Mouse (Mus musculus): ENCODE measurements around the gene Srl. TPM values are rescaled to one million over a fixed set of nuclear protein-coding genes. Genes with fewer than 3 reads are reported as not detected.

Gene Srl
- polyA plus RNA-seq, 1 experiment: 11.4 TPM

DNA sequence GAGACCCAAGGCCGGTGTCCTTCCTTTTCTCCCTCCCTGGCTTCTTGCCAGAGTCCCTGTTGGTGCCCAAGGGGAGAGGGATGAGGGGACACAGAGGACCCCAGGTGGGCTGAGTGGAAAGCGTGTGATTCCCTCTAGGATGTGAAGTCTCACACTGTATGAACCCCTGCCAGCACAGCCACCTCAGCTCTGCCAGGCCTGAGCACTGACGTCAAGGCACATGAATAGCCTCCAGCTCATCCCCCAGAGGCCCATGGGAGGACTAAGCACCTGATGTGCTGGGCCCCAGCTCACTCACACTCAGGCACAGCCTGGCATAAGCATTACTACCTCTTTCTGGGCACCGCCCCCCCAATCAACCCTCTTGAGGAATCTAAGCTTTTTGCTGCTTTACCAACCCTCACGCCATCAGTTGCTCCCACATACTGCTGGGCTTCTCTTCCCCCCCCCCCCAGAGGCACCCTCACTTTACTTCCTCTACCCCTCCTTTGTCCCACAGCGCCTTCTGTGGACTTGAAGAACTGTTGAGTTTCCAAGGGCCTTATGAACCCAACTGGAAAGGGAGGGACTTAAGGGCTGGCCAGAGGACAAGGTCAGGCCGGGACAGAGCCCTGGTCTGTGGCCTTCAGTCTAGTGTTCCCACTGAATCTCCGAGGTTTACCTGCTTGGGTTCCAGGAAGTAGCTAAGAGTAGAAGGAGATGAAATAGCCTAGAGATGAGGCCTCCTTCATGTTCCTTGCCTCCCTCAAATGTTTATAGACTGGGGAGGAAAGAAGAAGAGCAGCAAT is 40.8 kb downstream of the Srl start:
- TF ChIP-seq FOSL1 (IDR thresholded peaks at IDR 0.05; ENCODE audit: insufficient read depth, low read length, poor library complexity, severe bottlenecking) (no peak), USF1 (IDR thresholded peaks at IDR 0.05; ENCODE audit: low read depth) (no peak), CEBPB (IDR thresholded peaks at IDR 0.05; ENCODE audit: low read depth) (no peak), MYOD1 (IDR thresholded peaks at IDR 0.05; ENCODE audit: control insufficient read depth, insufficient read length, low read depth) (no peak), CTCF (IDR thresholded peaks at IDR 0.05; ENCODE audit: control insufficient read depth, insufficient read depth, insufficient read length) (no peak), MYOG (IDR thresholded peaks at IDR 0.05; ENCODE audit: control insufficient read depth, extremely low read depth, insufficient read length) (no peak), MAX (IDR thresholded peaks at IDR 0.05) (no peak)
- H3K79me2 ChIP-seq (ENCODE audit: control insufficient read depth, insufficient read depth): no peaks in the 10 kb centered on the region

DNA sequence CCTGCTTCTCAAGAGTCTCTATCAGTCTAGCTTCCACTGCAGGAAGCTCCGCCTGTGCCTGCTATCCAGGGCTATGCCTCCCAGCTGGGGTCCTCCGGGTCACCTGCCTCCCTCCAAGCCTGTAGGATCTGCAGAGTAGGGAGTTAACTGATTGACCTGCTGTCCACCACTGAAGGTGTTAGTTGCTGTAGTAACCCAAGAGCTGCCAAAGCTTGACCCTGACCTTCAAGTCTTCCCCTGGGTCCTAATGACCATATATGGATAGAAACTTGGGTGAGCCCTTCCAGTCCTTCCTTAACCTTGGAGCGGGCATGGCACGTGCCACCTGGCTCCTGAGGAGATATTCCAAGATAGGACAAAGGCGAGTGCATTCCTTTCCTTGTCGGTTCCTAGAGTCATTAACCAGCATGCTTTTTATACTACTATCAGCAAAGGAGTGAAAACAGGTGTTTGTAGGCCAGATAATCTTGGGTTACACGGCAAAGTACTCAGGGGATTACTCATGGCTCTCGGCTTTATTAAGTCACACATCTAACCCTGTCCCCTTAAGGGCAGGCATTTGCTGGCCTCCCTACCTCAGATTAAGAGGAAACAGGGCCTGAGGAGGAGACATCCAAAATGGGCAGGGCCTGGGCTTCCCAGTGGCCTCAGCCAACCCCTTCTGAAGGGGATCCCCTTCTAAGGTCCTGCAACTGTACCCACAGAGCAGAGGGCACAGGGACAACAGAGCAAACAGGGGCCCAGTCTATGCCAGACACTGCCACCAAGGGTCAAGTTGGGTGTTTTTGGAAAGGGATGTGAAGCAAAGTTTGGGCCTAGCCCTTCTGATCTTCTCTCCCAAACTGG is 43.6 kb downstream of the Srl start:
- H3K27me3 ChIP-seq (ENCODE audit: control insufficient read depth, insufficient read depth, insufficient read length): no peaks in the 10 kb centered on the region
- no peak for TF ChIP-seq USF1 (IDR thresholded peaks at IDR 0.05; ENCODE audit: low read depth)
- TF ChIP-seq CTCF (IDR thresholded peaks at IDR 0.05; ENCODE audit: control insufficient read depth, insufficient read depth, insufficient read length): no peak
- no peak for TF ChIP-seq MYOG (IDR thresholded peaks at IDR 0.05; ENCODE audit: control insufficient read depth, extremely low read depth, insufficient read length)
- TF ChIP-seq MYOD1 (IDR thresholded peaks at IDR 0.05; ENCODE audit: control insufficient read depth, insufficient read length, low read depth): no peak
- no peak for TF ChIP-seq CEBPB (IDR thresholded peaks at IDR 0.05; ENCODE audit: low read depth)
- TF ChIP-seq FOSL1 (IDR thresholded peaks at IDR 0.05; ENCODE audit: insufficient read depth, low read length, poor library complexity, severe bottlenecking): no peak
- TF ChIP-seq MAX (IDR thresholded peaks at IDR 0.05): no peak

More for the DNA sequence above, 40.8 kb downstream of the Srl start:
- no peak overlapping the region for H3ac ChIP-seq (ENCODE audit: control insufficient read depth, insufficient read length, low read depth)
- H3K4me3 ChIP-seq (ENCODE audit: insufficient read depth, poor library complexity, severe bottlenecking): no peak overlapping the region
- no peaks in the 10 kb centered on the region for H3K36me3 ChIP-seq (ENCODE audit: control insufficient read depth, insufficient read depth)
- H3K27me3 ChIP-seq (ENCODE audit: control insufficient read depth, insufficient read depth, insufficient read length): no peaks in the 10 kb centered on the region
- H3K79me3 ChIP-seq (ENCODE audit: low read depth): no peaks in the 10 kb centered on the region

DNA sequence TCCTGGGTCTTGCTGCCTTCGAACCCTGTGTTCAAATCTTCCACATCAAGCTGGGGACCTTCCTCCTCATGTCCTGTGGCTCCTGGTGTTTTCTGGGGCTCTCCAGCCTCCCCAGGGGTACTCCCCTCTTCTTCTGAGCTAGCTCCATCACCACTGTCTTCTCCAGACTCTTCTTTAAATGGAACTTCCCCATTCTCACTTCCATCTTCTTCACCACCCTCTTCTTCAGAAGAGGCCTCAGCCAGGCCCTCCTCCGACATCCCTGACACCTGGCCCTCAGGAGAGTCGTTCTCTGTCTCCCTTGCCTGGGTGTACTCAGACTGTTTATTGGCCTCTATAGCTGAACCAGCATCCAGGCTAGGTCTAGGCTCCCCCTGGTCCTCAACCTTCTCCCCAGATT is 45.1 kb downstream of the Srl start:
- no peaks in the 10 kb centered on the region for H3K36me3 ChIP-seq (ENCODE audit: control insufficient read depth, insufficient read depth)
- TF ChIP-seq MAX (IDR thresholded peaks at IDR 0.05) (no peak), FOSL1 (IDR thresholded peaks at IDR 0.05; ENCODE audit: insufficient read depth, low read length, poor library complexity, severe bottlenecking) (no peak), MYOG (IDR thresholded peaks at IDR 0.05; ENCODE audit: control insufficient read depth, extremely low read depth, insufficient read length) (no peak), USF1 (IDR thresholded peaks at IDR 0.05; ENCODE audit: low read depth) (no peak), MYOD1 (IDR thresholded peaks at IDR 0.05; ENCODE audit: control insufficient read depth, insufficient read length, low read depth) (no peak), CEBPB (IDR thresholded peaks at IDR 0.05; ENCODE audit: low read depth) (no peak), CTCF (IDR thresholded peaks at IDR 0.05; ENCODE audit: control insufficient read depth, insufficient read depth, insufficient read length) (no peak)

More for the DNA sequence above, 43.6 kb downstream of the Srl start:
- Histone ChIP-seq H3K36me3 (ENCODE audit: control insufficient read depth, insufficient read depth) (no peaks in the 10 kb centered on the region), H3K79me3 (ENCODE audit: low read depth) (no peaks in the 10 kb centered on the region), H3K79me2 (ENCODE audit: control insufficient read depth, insufficient read depth) (no peaks in the 10 kb centered on the region), H3ac (ENCODE audit: control insufficient read depth, insufficient read length, low read depth) (no peak overlapping the region), H3K4me3 (ENCODE audit: insufficient read depth, poor library complexity, severe bottlenecking) (no peak overlapping the region)

DNA sequence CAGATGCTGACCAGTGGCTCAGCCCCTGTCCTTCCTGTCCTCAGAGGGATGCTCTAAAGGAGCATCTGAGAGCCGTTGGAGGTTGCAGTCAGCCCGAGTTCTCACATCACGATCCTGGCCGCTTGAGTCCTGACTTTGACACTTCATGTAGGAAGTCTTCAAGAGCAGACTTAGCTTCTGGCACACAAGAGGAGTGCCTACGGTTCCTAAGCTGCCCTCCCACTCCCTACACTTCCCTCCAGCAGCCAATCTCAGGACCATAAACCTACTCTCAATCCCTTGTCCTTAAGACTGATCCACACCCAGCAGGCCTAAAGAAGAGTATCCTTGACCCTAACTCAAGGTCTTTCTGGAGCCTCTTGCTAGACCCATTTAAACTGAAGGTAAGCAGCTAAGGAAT is 45.8 kb downstream of the Srl start:
- Histone ChIP-seq H3K36me3 (ENCODE audit: control insufficient read depth, insufficient read depth) (no peaks in the 10 kb centered on the region), H3ac (ENCODE audit: control insufficient read depth, insufficient read length, low read depth) (no peak overlapping the region), H3K79me2 (ENCODE audit: control insufficient read depth, insufficient read depth) (no peaks in the 10 kb centered on the region), H3K79me3 (ENCODE audit: low read depth) (no peaks in the 10 kb centered on the region), H3K4me3 (ENCODE audit: insufficient read depth, poor library complexity, severe bottlenecking) (no peak overlapping the region), H3K27me3 (ENCODE audit: control insufficient read depth, insufficient read depth, insufficient read length) (no peaks in the 10 kb centered on the region)
- no peak for TF ChIP-seq CTCF (IDR thresholded peaks at IDR 0.05; ENCODE audit: control insufficient read depth, insufficient read depth, insufficient read length)
- TF ChIP-seq CEBPB (IDR thresholded peaks at IDR 0.05; ENCODE audit: low read depth): no peak
- TF ChIP-seq MYOD1 (IDR thresholded peaks at IDR 0.05; ENCODE audit: control insufficient read depth, insufficient read length, low read depth): no peak
- TF ChIP-seq FOSL1 (IDR thresholded peaks at IDR 0.05; ENCODE audit: insufficient read depth, low read length, poor library complexity, severe bottlenecking): no peak
- no peak for TF ChIP-seq MYOG (IDR thresholded peaks at IDR 0.05; ENCODE audit: control insufficient read depth, extremely low read depth, insufficient read length)
- TF ChIP-seq MAX (IDR thresholded peaks at IDR 0.05): no peak
- TF ChIP-seq USF1 (IDR thresholded peaks at IDR 0.05; ENCODE audit: low read depth): no peak

More for the DNA sequence above, 45.1 kb downstream of the Srl start:
- no peak overlapping the region for H3K4me3 ChIP-seq (ENCODE audit: insufficient read depth, poor library complexity, severe bottlenecking)
- H3K79me2 ChIP-seq (ENCODE audit: control insufficient read depth, insufficient read depth): no peaks in the 10 kb centered on the region
- no peaks in the 10 kb centered on the region for H3K79me3 ChIP-seq (ENCODE audit: low read depth)
- no peak overlapping the region for H3ac ChIP-seq (ENCODE audit: control insufficient read depth, insufficient read length, low read depth)
- no peaks in the 10 kb centered on the region for H3K27me3 ChIP-seq (ENCODE audit: control insufficient read depth, insufficient read depth, insufficient read length)

- no peak for TF ChIP-seq CEBPB (IDR thresholded peaks at IDR 0.05; ENCODE audit: low read depth)
- no peak for TF ChIP-seq USF1 (IDR thresholded peaks at IDR 0.05; ENCODE audit: low read depth)
- TF ChIP-seq MYOD1 (IDR thresholded peaks at IDR 0.05; ENCODE audit: control insufficient read depth, insufficient read length, low read depth): no peak
- TF ChIP-seq FOSL1 (IDR thresholded peaks at IDR 0.05; ENCODE audit: insufficient read depth, low read length, poor library complexity, severe bottlenecking): no peak
- TF ChIP-seq MAX (IDR thresholded peaks at IDR 0.05): no peak
- no peak for TF ChIP-seq MYOG (IDR thresholded peaks at IDR 0.05; ENCODE audit: control insufficient read depth, extremely low read depth, insufficient read length)
- TF ChIP-seq CTCF (IDR thresholded peaks at IDR 0.05; ENCODE audit: control insufficient read depth, insufficient read depth, insufficient read length): no peak
- H3K36me3 ChIP-seq (ENCODE audit: control insufficient read depth, insufficient read depth): no peaks in the 10 kb centered on the region
- no peaks in the 10 kb centered on the region for H3K79me2 ChIP-seq (ENCODE audit: control insufficient read depth, insufficient read depth)
- no peak overlapping the region for H3ac ChIP-seq (ENCODE audit: control insufficient read depth, insufficient read length, low read depth)
- H3K27me3 ChIP-seq (ENCODE audit: control insufficient read depth, insufficient read depth, insufficient read length): no peaks in the 10 kb centered on the region
- H3K4me3 ChIP-seq (ENCODE audit: insufficient read depth, poor library complexity, severe bottlenecking): no peak overlapping the region
- no peaks in the 10 kb centered on the region for H3K79me3 ChIP-seq (ENCODE audit: low read depth)
Observed at GRCm38 (mm10) chr16:4492777-4493563, 48.6 kb downstream of the Srl start.
